Mouse (Mus musculus) ES-E14 (cell line): ENCODE measurements around the gene Sh3gl2. TPM values are rescaled to one million over a fixed set of nuclear protein-coding genes. Genes with fewer than 3 reads are reported as not detected.

ENCODE experiments used
- DNase-seq: peaks from one replicate; pipeline ENCODE4 v3.0.0-alpha.2; 2013; ENCODE audit warnings: low read depth, low spot score
- H3K27ac ChIP-seq: 2 replicates; pipeline ENCODE4 v1.5.1; 2012; ENCODE audit warnings: low read depth, mild to moderate bottlenecking, low read length, moderate library complexity, mixed read lengths; ENCODE audit not compliant: poor library complexity, insufficient read depth, severe bottlenecking
- H3K36me3 ChIP-seq: 2 replicates; pipeline ENCODE4 v1.6.1; 2012; ENCODE audit warnings: mild to moderate bottlenecking, low read length, moderate library complexity, mixed read lengths; ENCODE audit not compliant: control insufficient read depth, poor library complexity, insufficient read depth, severe bottlenecking
- H3K4me1 ChIP-seq, 2 experiments: fragments of 150-350 bp in 1 of 2; sonication (generic) in 1 of 2; 2 replicates each; pipeline ENCODE4 v1.6.1; 2012; ENCODE audit warnings: low read length in 2 of 2, mild to moderate bottlenecking in 1 of 2, mixed read lengths in 1 of 2; ENCODE audit not compliant: control insufficient read depth in 2 of 2, insufficient read depth in 2 of 2, poor library complexity in 1 of 2
- H3K4me3 ChIP-seq, 2 experiments: fragments of 150-350 bp in 1 of 2; sonication (generic) in 1 of 2; 2 replicates each; pipeline ENCODE4 v1.5.1; 2012; ENCODE audit warnings: low read length in 2 of 2, low read depth in 1 of 2, mild to moderate bottlenecking in 1 of 2, mixed read lengths in 1 of 2; ENCODE audit not compliant: insufficient read depth in 1 of 2, poor library complexity in 1 of 2, severe bottlenecking in 1 of 2
- H3K9ac ChIP-seq: 2 replicates; pipeline ENCODE4 v1.6.1; 2012; ENCODE audit warnings: low read depth, mild to moderate bottlenecking, low read length, mixed read lengths; ENCODE audit not compliant: poor library complexity, insufficient read depth, severe bottlenecking
- H3K9me3 ChIP-seq: fragments of 150-350 bp; sonication (generic); 2 replicates; pipeline ENCODE4 v1.6.1; 2012; ENCODE audit warnings: low read depth, mild to moderate bottlenecking, low read length; ENCODE audit not compliant: control insufficient read depth, insufficient read depth
- CHD2 ChIP-seq: IDR thresholded peaks from 2 replicates; pipeline ENCODE4 v1.6.1; 2014; ENCODE audit warnings: mild to moderate bottlenecking, low read depth, low read length, inconsistent platforms
- HCFC1 ChIP-seq: IDR thresholded peaks from 2 replicates; pipeline ENCODE4 v1.6.1; 2012; ENCODE audit warnings: low read length, inconsistent platforms, borderline replicate concordance; ENCODE audit not compliant: insufficient read depth
- MAFK ChIP-seq: IDR thresholded peaks from 2 replicates; pipeline ENCODE4 v1.6.1; 2014; ENCODE audit warnings: mild to moderate bottlenecking, low read depth, low read length, inconsistent platforms; ENCODE audit not compliant: insufficient read depth
- ZC3H11A ChIP-seq: IDR thresholded peaks from 2 replicates; pipeline ENCODE4 v1.6.1; 2012; ENCODE audit warnings: low read depth, mild to moderate bottlenecking, inconsistent platforms, low read length, borderline replicate concordance
- ZNF384 ChIP-seq: IDR thresholded peaks from 2 replicates; pipeline ENCODE4 v1.6.1; 2012; ENCODE audit warnings: low read depth, low read length, inconsistent platforms
- in situ Hi-C, 2 experiments: fragments of 600-800 bp; cut with MboI; formaldehyde crosslinking; loops; one replicate each; pipeline ENCODE4 v1.15.1; 2025; ENCODE audit warnings: low sequenced_read_pairs in 2 of 2, inconsistent platforms in 1 of 2; ENCODE audit not compliant: unreplicated experiment in 2 of 2
- total RNA-seq: library from RNA; depleted of rRNA; stranded (reverse); fragments of 300-350 nt; gene quantifications from 2 replicates; pipeline ENCODE4 v1.2.3, GENCODE M21; 2012; rRNA removed

Sh3gl2 gene
- 12.1 and 15.3 TPM in 2 replicates for total RNA-seq

- in situ Hi-C loops: no loop called here
- peak within 1 kb of the TSS; percentile 71 for H3K9ac ChIP-seq
- peak; percentile 50 for DNase-seq
- H3K36me3 ChIP-seq: no peaks in the 10 kb centered on the region; the same call in 1 of the 2 replicates
- no peak within 1 kb of the TSS for H3K27ac ChIP-seq
- H3K4me3 ChIP-seq: peak within 1 kb of the TSS; percentile 78 to 89
- no peaks in the 10 kb centered on the region for H3K9me3 ChIP-seq
- peaks cover 5 to 16% of the 10 kb centered on the region in 2 experiments for H3K4me1 ChIP-seq
- TF ChIP-seq CHD2 (no peak), ZC3H11A (no peak), MAFK (no peak), HCFC1 (no peak; the same call in 1 of the 2 replicates), ZNF384 (no peak)
These were observed at the start of gene Sh3gl2 for GRCm38 (mm10) chr4:85205071-85205635. TSS of gene Sh3gl2 (plus strand) at chr4:85205126.

GRCm38 (mm10) chr4:85161156-85161555 lies 43.8 kb upstream of the Sh3gl2 start:
- Histone ChIP-seq H3K27ac (no peak overlapping the region), H3K4me1 (peaks cover 2 to 7% of the 10 kb centered on the region in 2 experiments; a peak in 2 of 4 replicates), H3K9ac (no peak overlapping the region), H3K36me3 (no peaks in the 10 kb centered on the region), H3K4me3 (no peak overlapping the region), H3K9me3 (no peaks in the 10 kb centered on the region)
- 0 out of 2 replicates have a peak, but pooled peaks have one; percentile 13 for TF ChIP-seq ZC3H11A
- TF ChIP-seq MAFK: no peak
- no peak for TF ChIP-seq HCFC1
- no peak for DNase-seq
- in situ Hi-C loops: loop anchor here (5.0 to 25.0 kb wide), 5 partner anchors 224 to 1376 kb away; no protein-coding TSS in a partner anchor

GRCm38 (mm10) chr4:85162468-85163312 lies 42.2 kb upstream of the Sh3gl2 start:
- H3K27ac ChIP-seq: peak overlapping the region; percentile 32; the same call in 1 of the 2 replicates

GRCm38 (mm10) chr4:85163313-85163615 lies 41.7 kb upstream of the Sh3gl2 start:
- no peak for TF ChIP-seq HCFC1
- TF ChIP-seq ZNF384: no peak
- TF ChIP-seq MAFK: no peak
- no peak for TF ChIP-seq CHD2
- no peak for TF ChIP-seq ZC3H11A
- Histone ChIP-seq H3K4me3 (no peak overlapping the region), H3K9ac (peak overlapping the region; percentile 30; the same call in 1 of the 2 replicates), H3K4me1 (peaks cover 2 to 7% of the 10 kb centered on the region in 2 experiments; a peak in 2 of 4 replicates), H3K36me3 (no peaks in the 10 kb centered on the region), H3K9me3 (no peaks in the 10 kb centered on the region), H3K27ac (peak overlapping the region; percentile 32; the same call in 1 of the 2 replicates)
- no peak for DNase-seq
- in situ Hi-C loops: loop anchor here (5.0 to 25.0 kb wide), 5 partner anchors 222 to 1374 kb away; no protein-coding TSS in a partner anchor

More at GRCm38 (mm10) chr4:85162468-85163312, 42.2 kb upstream of the Sh3gl2 start:
- 0 out of 4 replicates have a peak overlapping the region, but pooled peaks of 1 of the 2 experiments have one; percentile 4 for H3K4me3 ChIP-seq
- TF ChIP-seq HCFC1 (no peak), ZC3H11A (peak; percentile 98)
- no peaks in the 10 kb centered on the region for H3K36me3 ChIP-seq
- peak; percentile 81 for DNase-seq
- no peaks in the 10 kb centered on the region for H3K9me3 ChIP-seq
- peak overlapping the region; percentile 30; the same call in 1 of the 2 replicates for H3K9ac ChIP-seq
- peaks cover 2 to 7% of the 10 kb centered on the region in 2 experiments; a peak in 2 of 4 replicates for H3K4me1 ChIP-seq
- in situ Hi-C loops: loop anchor here (5.0 to 25.0 kb wide), 5 partner anchors 222 to 1375 kb away; no protein-coding TSS in a partner anchor
